Mouse (Mus musculus) neural tube, embryonic 11.5 days (tissue): ENCODE measurements around the gene 1700020A23Rik. TPM values are rescaled to one million over a fixed set of nuclear protein-coding genes. Genes with fewer than 3 reads are reported as not detected.

ENCODE experiments used
- ATAC-seq: fragments of 200-750 bp; cut with Nextera tagmentation; 2 replicates; pipeline ENCODE4 v1.8.0; 2017; ENCODE audit warnings: moderate number of reproducible peaks, mild to moderate bottlenecking, moderate TSS enrichment, moderate library complexity; ENCODE audit not compliant: insufficient read depth, low FRiP score, low TSS enrichment
- DNase-seq: peaks from one replicate; pipeline ENCODE4 v3.0.0-alpha.2; 2015; ENCODE audit warnings: low spot score
- H3K27ac ChIP-seq: fragments of 300-500 bp; sonication (generic); 2 replicates; pipeline ENCODE4 v1.5.1; 2014; ENCODE audit warnings: low read depth, mild to moderate bottlenecking, low read length
- H3K27me3 ChIP-seq: fragments of 300-500 bp; sonication (generic); 2 replicates; pipeline ENCODE4 v1.6.1; 2014; ENCODE audit warnings: mild to moderate bottlenecking, low read length, mixed read lengths; ENCODE audit not compliant: control insufficient read depth, insufficient read depth
- H3K36me3 ChIP-seq: fragments of 300-500 bp; sonication (generic); 2 replicates; pipeline ENCODE4 v1.6.1; 2014; ENCODE audit warnings: mild to moderate bottlenecking, low read length, moderate library complexity, mixed read lengths; ENCODE audit not compliant: control insufficient read depth, insufficient read depth
- H3K4me1 ChIP-seq: fragments of 300-500 bp; sonication (generic); 2 replicates; pipeline ENCODE4 v1.6.1; 2014; ENCODE audit warnings: low read length, mixed read lengths; ENCODE audit not compliant: control insufficient read depth, insufficient read depth
- H3K4me2 ChIP-seq: fragments of 300-500 bp; sonication (generic); 2 replicates; pipeline ENCODE4 v1.6.1; 2014; ENCODE audit warnings: low read depth, mild to moderate bottlenecking, moderate library complexity
- H3K4me3 ChIP-seq: fragments of 300-500 bp; sonication (generic); 2 replicates; pipeline ENCODE4 v1.5.1; 2014; ENCODE audit warnings: low read depth, low read length
- H3K9ac ChIP-seq: fragments of 300-500 bp; sonication (generic); 2 replicates; pipeline ENCODE4 v1.6.1; 2014; ENCODE audit warnings: mild to moderate bottlenecking, low read length
- H3K9me3 ChIP-seq: fragments of 300-500 bp; sonication (generic); 2 replicates; pipeline ENCODE4 v1.6.1; 2016; ENCODE audit warnings: low read length; ENCODE audit not compliant: control insufficient read depth
- whole genome bisulfite sequencing: fragments of 180-500 bp; shearing (Covaris S2); extraction: QIAGEN DNeasy Blood & Tissue Kit; methylation state at CpG from one replicate; pipeline ENCODE4 v1.1.7; 2014; 5-methylcytosine and 5-hydroxymethylcytosine counted together
- polyA plus RNA-seq: library from polyadenylated mRNA; unstranded; fragments of >200 nt; fragmentation: Nextera tagmentation; extraction: Ambion mirVana; gene quantifications from 2 replicates; pipeline ENCODE4 v1.2.1, GENCODE M21; 2014

Gene 1700020A23Rik
- polyA plus RNA-seq, 1 experiment from 2014 or later = not detected

GRCm38 (mm10) chr2:130383205-130383604 is 21.9 kb upstream of the 1700020A23Rik start:
- ATAC-seq (no peak), DNase-seq (no peak)
- no peaks in the 10 kb centered on the region for H3K27me3 ChIP-seq
- no peaks in the 10 kb centered on the region for H3K4me1 ChIP-seq
- no peaks in the 10 kb centered on the region for H3K9me3 ChIP-seq
- H3K4me2 ChIP-seq = no peak overlapping the region
- H3K4me3 ChIP-seq = no peak overlapping the region
- no peak overlapping the region for H3K27ac ChIP-seq
- H3K9ac ChIP-seq = no peak overlapping the region
- H3K36me3 ChIP-seq = no peaks in the 10 kb centered on the region
- 49% methylated on average over 3 of the region's 3 CpGs for WGBS

GRCm38 (mm10) chr2:130383895-130384294 is 21.2 kb upstream of the 1700020A23Rik start:
- no peaks in the 10 kb centered on the region for H3K4me1 ChIP-seq
- H3K4me3 ChIP-seq = no peak overlapping the region
- 80% methylated on average over 6 of the region's 6 CpGs for WGBS
- no peak for DNase-seq
- H3K9ac ChIP-seq = no peak overlapping the region
- H3K36me3 ChIP-seq = no peaks in the 10 kb centered on the region
- H3K9me3 ChIP-seq = no peaks in the 10 kb centered on the region
- no peak for ATAC-seq
- no peak overlapping the region for H3K27ac ChIP-seq
- H3K27me3 ChIP-seq = no peaks in the 10 kb centered on the region
- H3K4me2 ChIP-seq = no peak overlapping the region

GRCm38 (mm10) chr2:130386212-130386611 is 18.8 kb upstream of the 1700020A23Rik start:
- ATAC-seq (no peak), DNase-seq (no peak)
- WGBS = 67% methylated on average over 1 of the region's 1 CpGs
- Histone ChIP-seq H3K27me3 (no peaks in the 10 kb centered on the region), H3K4me1 (no peaks in the 10 kb centered on the region), H3K9ac (no peak overlapping the region), H3K4me2 (no peak overlapping the region), H3K9me3 (no peaks in the 10 kb centered on the region), H3K4me3 (no peak overlapping the region), H3K27ac (no peak overlapping the region), H3K36me3 (peaks cover 2% of the 10 kb centered on the region; the same call in 1 of the 2 replicates)

GRCm38 (mm10) chr2:130388796-130389195 is 16.3 kb upstream of the 1700020A23Rik start:
- no peak overlapping the region for H3K4me2 ChIP-seq
- 78% methylated on average over 2 of the region's 2 CpGs for WGBS

GRCm38 (mm10) chr2:130390993-130391625 is 13.9 kb upstream of the 1700020A23Rik start:
- Histone ChIP-seq H3K4me1 (no peaks in the 10 kb centered on the region), H3K27me3 (no peaks in the 10 kb centered on the region), H3K9me3 (no peaks in the 10 kb centered on the region), H3K9ac (no peak overlapping the region), H3K4me2 (no peak overlapping the region), H3K36me3 (peaks cover 2% of the 10 kb centered on the region), H3K4me3 (no peak overlapping the region), H3K27ac (no peak overlapping the region)
- no peak for DNase-seq
- WGBS = 88% methylated on average over 11 of the region's 11 CpGs
- ATAC-seq = no peak

More at GRCm38 (mm10) chr2:130388796-130389195, 16.3 kb upstream of the 1700020A23Rik start:
- Histone ChIP-seq H3K27ac (no peak overlapping the region), H3K27me3 (no peaks in the 10 kb centered on the region), H3K9me3 (no peaks in the 10 kb centered on the region), H3K4me1 (no peaks in the 10 kb centered on the region), H3K4me3 (no peak overlapping the region), H3K9ac (no peak overlapping the region), H3K36me3 (peaks cover 2% of the 10 kb centered on the region)
- DNase-seq (no peak), ATAC-seq (no peak)

GRCm38 (mm10) chr2:130392836-130393235 is 12.2 kb upstream of the 1700020A23Rik start:
- ATAC-seq = no peak
- H3K36me3 ChIP-seq = peaks cover 2% of the 10 kb centered on the region
- 86% methylated on average over 3 of the region's 3 CpGs for WGBS

GRCm38 (mm10) chr2:130395696-130396095 is 9.4 kb upstream of the 1700020A23Rik start:
- H3K9me3 ChIP-seq = no peaks in the 10 kb centered on the region
- DNase-seq (no peak), ATAC-seq (no peak)
- no peak overlapping the region for H3K4me2 ChIP-seq
- H3K4me3 ChIP-seq = no peak overlapping the region
- WGBS = 93% methylated on average over 11 of the region's 11 CpGs
- no peak overlapping the region for H3K9ac ChIP-seq
- no peak overlapping the region for H3K27ac ChIP-seq
- peaks cover 7% of the 10 kb centered on the region for H3K4me1 ChIP-seq
- no peaks in the 10 kb centered on the region for H3K27me3 ChIP-seq
- H3K36me3 ChIP-seq = peaks cover 2% of the 10 kb centered on the region

More at GRCm38 (mm10) chr2:130392836-130393235, 12.2 kb upstream of the 1700020A23Rik start:
- Histone ChIP-seq H3K4me2 (no peak overlapping the region), H3K27ac (no peak overlapping the region), H3K9me3 (no peaks in the 10 kb centered on the region), H3K4me3 (no peak overlapping the region), H3K27me3 (no peaks in the 10 kb centered on the region), H3K9ac (no peak overlapping the region), H3K4me1 (peaks cover 6% of the 10 kb centered on the region)
- no peak for DNase-seq

GRCm38 (mm10) chr2:130397186-130397985 is 7.7 kb upstream of the 1700020A23Rik start, which contains the start of gene Cpxm1:
Gene Cpxm1, minus strand, starts transcription at chr2:130397574.
- H3K4me3 ChIP-seq = peak within 1 kb of the TSS; percentile 42
- H3K9me3 ChIP-seq = no peaks in the 10 kb centered on the region
- H3K27ac ChIP-seq = no peak within 1 kb of the TSS
- WGBS = 1% methylated on average over 38 of the region's 53 CpGs
- ATAC-seq (peak; percentile 80), DNase-seq (peak; percentile 75)
- H3K27me3 ChIP-seq = no peaks in the 10 kb centered on the region
- peaks cover 7% of the 10 kb centered on the region for H3K4me1 ChIP-seq
- H3K36me3 ChIP-seq = no peaks in the 10 kb centered on the region; the same call in 1 of the 2 replicates
- H3K9ac ChIP-seq = peak within 1 kb of the TSS; percentile 68
- peak within 1 kb of the TSS; percentile 59 for H3K4me2 ChIP-seq
